16 mouse cellular contexts compared by ENCODE assay signal in genomic region chr3:45523281-45523680, GRCm38 (mm10).
"Had no signal": no experiment of that assay in that cellular context is flagged by ENCODE, and none has a peak within 500 bp of the region (broad histone marks: within the 10 kb centered on the region; RNA-seq: fewer than 3 reads in every experiment).

No protein-coding gene starts in this region.

- H3K27ac ChIP-seq: neural tube, embryonic 13.5 days; neural tube, embryonic 15.5 days; stomach, embryonic 15.5 days; stomach, postnatal 0 days had no signal

- H3K36me3 ChIP-seq: neural tube, embryonic 13.5 days; neural tube, embryonic 15.5 days; stomach, embryonic 15.5 days had no signal

- H3K27me3 ChIP-seq: neural tube, embryonic 13.5 days; neural tube, embryonic 15.5 days; stomach, embryonic 15.5 days had no signal

- H3K4me3 ChIP-seq: neural tube, embryonic 13.5 days; neural tube, embryonic 15.5 days; stomach, embryonic 15.5 days had no signal

- H3K9ac ChIP-seq: neural tube, embryonic 13.5 days; neural tube, embryonic 15.5 days; stomach, embryonic 15.5 days had no signal

- H3K4me2 ChIP-seq: neural tube, embryonic 13.5 days; neural tube, embryonic 15.5 days; stomach, embryonic 15.5 days had no signal

- DNase-seq: retina, postnatal 1 day; right cerebral cortex, adult 18-20 months; right cerebral cortex, postnatal 14 days; right cerebral cortex, postnatal 25 days; right cerebral cortex, postnatal 4 days; spleen, adult 18-20 months; thymus, adult 18-20 months; thymus, adult 2 months; thymus, postnatal 14 days; thymus, postnatal 25 days; thymus, postnatal 36 days; thymus, postnatal 4 days had no signal

- H3K9me3 ChIP-seq: neural tube, embryonic 13.5 days; neural tube, embryonic 15.5 days; stomach, embryonic 15.5 days had no signal

- H3K4me1 ChIP-seq: neural tube, embryonic 13.5 days; neural tube, embryonic 15.5 days; stomach, embryonic 15.5 days had no signal
